Mouse (Mus musculus) liver, postnatal 0 days (tissue): ENCODE measurements at regions not wholly inside any gene's neighbourhood (a gene's known extent, or its start where the extent isn't known, plus 50 kb on each side); places are given as distances from the start of the nearest gene placed in this dataset.

Experiments used
- ATAC-seq: fragments of 200-750 bp; cut with Nextera tagmentation; 2 replicates; pipeline ENCODE4 v1.8.0; 2017; ENCODE audit warnings: mild to moderate bottlenecking, moderate library complexity
- DNase-seq: peaks from one replicate; pipeline ENCODE4 v3.0.0-alpha.2; 2016
- H3K27ac ChIP-seq: fragments of 300-500 bp; sonication (generic); 2 replicates; pipeline ENCODE4 v1.5.1; 2014; ENCODE audit warnings: antibody characterized with exemption, moderate library complexity, mild to moderate bottlenecking, low read depth
- H3K27me3 ChIP-seq: fragments of 300-500 bp; sonication (generic); 2 replicates; pipeline ENCODE4 v1.6.1; 2014; ENCODE audit warnings: low read length, control low read depth, mixed read lengths; ENCODE audit not compliant: insufficient read depth
- H3K36me3 ChIP-seq: fragments of 300-500 bp; sonication (generic); replicated peaks from 2 replicates; pipeline ENCODE4 v1.6.1; 2014; ENCODE audit warnings: mild to moderate bottlenecking, control low read depth, low read length, moderate library complexity, mixed read lengths; ENCODE audit not compliant: insufficient read depth
- H3K4me1 ChIP-seq: fragments of 300-500 bp; sonication (generic); 2 replicates; pipeline ENCODE4 v1.6.1; 2014; ENCODE audit warnings: antibody characterized with exemption, mild to moderate bottlenecking, control low read depth; ENCODE audit not compliant: insufficient read depth
- H3K4me2 ChIP-seq: fragments of 300-500 bp; sonication (generic); 2 replicates; pipeline ENCODE4 v1.6.1; 2014; ENCODE audit warnings: low read depth, mild to moderate bottlenecking, low read length, moderate library complexity, mixed read lengths
- H3K4me3 ChIP-seq: fragments of 300-500 bp; sonication (generic); 2 replicates; pipeline ENCODE4 v1.5.1; 2014; ENCODE audit warnings: low read depth, low read length
- H3K9ac ChIP-seq: fragments of 300-500 bp; sonication (generic); replicated peaks from 2 replicates; pipeline ENCODE4 v1.6.1; 2014; ENCODE audit warnings: mild to moderate bottlenecking, moderate library complexity
- H3K9me3 ChIP-seq: fragments of 300-500 bp; sonication (generic); 2 replicates; pipeline ENCODE4 v1.6.1; 2016; ENCODE audit warnings: mild to moderate bottlenecking, control low read depth, low read length, mixed read lengths
- CTCF ChIP-seq: sonication (generic); IDR thresholded peaks from 2 replicates; pipeline ENCODE4 v1.5.1; 2016; ENCODE audit warnings: antibody characterized with exemption, low read depth
- EP300 ChIP-seq: IDR thresholded peaks from 2 replicates; pipeline ENCODE4 v1.6.1; 2016; ENCODE audit warnings: antibody characterized with exemption, low read depth, mild to moderate bottlenecking
- WGBS: fragments of 180-500 bp; shearing (Covaris S2); extraction: QIAGEN DNeasy Blood & Tissue Kit; methylation state at CpG from one replicate; pipeline ENCODE4 v1.1.7; 2014; ENCODE audit not compliant: insufficient replicate concordance; 5-methylcytosine and 5-hydroxymethylcytosine counted together

GRCm38 (mm10) chr3:21479021-21479795 is 597.2 kb upstream of the Tbl1xr1 start:
- no peak overlapping the region for H3K4me2 ChIP-seq
- no peaks in the 10 kb centered on the region for H3K27me3 ChIP-seq
- no peaks in the 10 kb centered on the region for H3K4me1 ChIP-seq
- H3K9me3 ChIP-seq, result no peaks in the 10 kb centered on the region
- WGBS, result 42% methylated on average over 5 of the region's 5 CpGs
- ATAC-seq (no peak), DNase-seq (no peak)
- H3K36me3 ChIP-seq, result no peaks in the 10 kb centered on the region
- H3K9ac ChIP-seq, result no peak overlapping the region
- H3K4me3 ChIP-seq, result no peak overlapping the region
- TF ChIP-seq EP300, result no peak
- no peak for TF ChIP-seq CTCF
- no peak overlapping the region for H3K27ac ChIP-seq

- no peak overlapping the region for H3K9ac ChIP-seq
- H3K4me2 ChIP-seq, result no peak overlapping the region
- no peaks in the 10 kb centered on the region for H3K9me3 ChIP-seq
- H3K27ac ChIP-seq, result no peak overlapping the region
- TF ChIP-seq EP300, result no peak
- TF ChIP-seq CTCF, result no peak
- H3K27me3 ChIP-seq, result no peaks in the 10 kb centered on the region
- no peaks in the 10 kb centered on the region for H3K36me3 ChIP-seq
- no peak for ATAC-seq
- no peak overlapping the region for H3K4me3 ChIP-seq
- no peak for DNase-seq
- H3K4me1 ChIP-seq, result no peaks in the 10 kb centered on the region
Observed at GRCm38 (mm10) chr3:21479846-21480245, 596.6 kb upstream of the Tbl1xr1 start.

- Histone ChIP-seq H3K36me3 (no peaks in the 10 kb centered on the region), H3K4me3 (no peak overlapping the region), H3K27me3 (no peaks in the 10 kb centered on the region), H3K27ac (no peak overlapping the region), H3K9me3 (no peaks in the 10 kb centered on the region), H3K4me1 (no peaks in the 10 kb centered on the region), H3K9ac (no peak overlapping the region), H3K4me2 (no peak overlapping the region)
- no peak for ATAC-seq
- 56% methylated on average over 2 of the region's 2 CpGs for WGBS
- TF ChIP-seq CTCF (no peak), EP300 (no peak)
- DNase-seq, result no peak
Observed at GRCm38 (mm10) chr3:21484052-21484451, 592.4 kb upstream of the Tbl1xr1 start.

GRCm38 (mm10) chr3:21485454-21485853 is 591.0 kb upstream of the Tbl1xr1 start:
- no peak overlapping the region for H3K9ac ChIP-seq
- no peaks in the 10 kb centered on the region for H3K4me1 ChIP-seq
- no peaks in the 10 kb centered on the region for H3K9me3 ChIP-seq
- H3K27ac ChIP-seq, result no peak overlapping the region
- no peak for TF ChIP-seq EP300
- no peak for TF ChIP-seq CTCF
- no peaks in the 10 kb centered on the region for H3K36me3 ChIP-seq
- no peak overlapping the region for H3K4me3 ChIP-seq
- H3K4me2 ChIP-seq, result no peak overlapping the region
- H3K27me3 ChIP-seq, result no peaks in the 10 kb centered on the region
- no peak for ATAC-seq
- DNase-seq, result no peak

GRCm38 (mm10) chr3:21489547-21489946 is 586.9 kb upstream of the Tbl1xr1 start:
- no peak for DNase-seq
- 72% methylated on average over 1 of the region's 1 CpGs for WGBS
- Histone ChIP-seq H3K4me1 (no peaks in the 10 kb centered on the region), H3K36me3 (no peaks in the 10 kb centered on the region), H3K4me2 (no peak overlapping the region), H3K4me3 (no peak overlapping the region), H3K9me3 (no peaks in the 10 kb centered on the region), H3K9ac (no peak overlapping the region), H3K27ac (no peak overlapping the region), H3K27me3 (no peaks in the 10 kb centered on the region)
- TF ChIP-seq CTCF (no peak), EP300 (no peak)
- no peak for ATAC-seq

GRCm38 (mm10) chr3:21492413-21492812 is 584.0 kb upstream of the Tbl1xr1 start:
- no peak for ATAC-seq
- no peak overlapping the region for H3K4me2 ChIP-seq
- TF ChIP-seq EP300 (no peak), CTCF (no peak)
- no peaks in the 10 kb centered on the region for H3K36me3 ChIP-seq
- H3K27ac ChIP-seq, result no peak overlapping the region
- no peaks in the 10 kb centered on the region for H3K4me1 ChIP-seq
- H3K4me3 ChIP-seq, result no peak overlapping the region
- no peak for DNase-seq
- WGBS, result 52% methylated on average over 3 of the region's 3 CpGs
- H3K9ac ChIP-seq, result no peak overlapping the region
- H3K27me3 ChIP-seq, result no peaks in the 10 kb centered on the region
- no peaks in the 10 kb centered on the region for H3K9me3 ChIP-seq

GRCm38 (mm10) chr3:21493384-21493783 is 583.1 kb upstream of the Tbl1xr1 start:
- no peak overlapping the region for H3K4me3 ChIP-seq
- DNase-seq, result no peak
- WGBS, result 84% methylated on average over 6 of the region's 6 CpGs
- no peak overlapping the region for H3K9ac ChIP-seq
- H3K4me2 ChIP-seq, result no peak overlapping the region
- H3K9me3 ChIP-seq, result no peaks in the 10 kb centered on the region
- H3K27ac ChIP-seq, result no peak overlapping the region
- TF ChIP-seq CTCF (no peak), EP300 (no peak)
- ATAC-seq, result no peak
- no peaks in the 10 kb centered on the region for H3K4me1 ChIP-seq
- H3K27me3 ChIP-seq, result no peaks in the 10 kb centered on the region
- no peaks in the 10 kb centered on the region for H3K36me3 ChIP-seq
